Mouse (Mus musculus): ENCODE data around the gene Sidt1.
A peak's percentile ranks its signal among the peaks of the same experiment; 100 is the strongest.

The Sidt1 gene

DNA sequence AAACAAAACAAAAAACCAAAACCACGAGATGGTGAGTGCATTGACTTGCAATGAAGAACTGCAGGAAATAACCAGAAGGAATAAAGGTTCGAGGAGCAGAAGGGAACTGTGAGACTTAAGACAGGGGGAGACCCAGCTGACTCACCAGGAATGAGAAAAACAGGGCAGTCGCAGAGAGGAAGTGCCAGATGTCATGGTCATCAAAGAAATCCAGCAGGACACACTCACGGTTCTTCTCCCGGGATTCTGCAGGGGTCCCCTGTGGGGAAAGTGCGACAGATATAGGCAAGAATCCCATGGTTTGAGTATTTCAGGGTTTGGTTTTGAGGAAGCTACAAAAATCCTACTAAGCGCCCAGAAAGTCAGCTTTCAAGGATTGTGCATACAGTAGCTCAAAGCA, 89.7 kb downstream of the Sidt1 start:
- DNase-seq: no peak

DNA sequence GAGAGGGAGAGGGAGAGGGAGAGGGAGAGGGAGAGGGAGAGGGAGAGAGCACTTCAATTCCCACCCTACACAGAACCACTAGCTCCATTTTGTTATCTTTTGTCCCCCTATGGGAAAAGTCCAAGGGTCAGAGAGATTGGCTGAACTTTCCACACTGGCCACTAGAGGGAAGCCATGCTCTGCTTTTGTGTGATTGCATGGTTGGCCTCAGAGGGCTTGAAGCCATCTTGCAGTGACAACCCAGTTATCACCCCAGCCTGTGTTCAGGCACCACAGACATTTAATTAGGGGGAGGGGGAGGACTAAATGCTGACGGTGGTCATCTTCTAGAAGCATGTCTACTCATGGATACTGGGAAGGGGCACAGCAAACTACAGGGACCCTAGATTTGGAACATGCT, 90.4 kb downstream of the Sidt1 start:
- DNase-seq: peak; percentile 78

DNA sequence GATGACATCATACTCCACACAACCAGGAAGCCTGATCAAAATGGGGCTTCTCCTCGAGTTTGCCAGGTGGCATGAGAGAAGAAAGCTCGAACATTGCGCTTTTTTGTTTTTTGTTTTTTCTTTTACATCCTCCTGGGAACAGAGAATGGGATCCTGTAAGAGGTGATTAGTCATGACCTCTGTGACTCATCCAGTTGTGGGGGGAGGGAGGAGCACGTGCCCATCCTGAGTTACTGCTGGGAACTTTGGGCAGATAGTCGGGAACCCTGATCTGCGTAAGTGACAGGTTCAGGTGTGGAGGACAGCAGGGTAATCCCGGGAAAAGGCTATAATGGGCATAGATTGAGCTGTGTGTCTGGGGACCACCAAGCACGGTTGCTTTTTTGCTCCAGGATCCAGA, 92.6 kb downstream of the Sidt1 start:
- no peak for DNase-seq

DNA sequence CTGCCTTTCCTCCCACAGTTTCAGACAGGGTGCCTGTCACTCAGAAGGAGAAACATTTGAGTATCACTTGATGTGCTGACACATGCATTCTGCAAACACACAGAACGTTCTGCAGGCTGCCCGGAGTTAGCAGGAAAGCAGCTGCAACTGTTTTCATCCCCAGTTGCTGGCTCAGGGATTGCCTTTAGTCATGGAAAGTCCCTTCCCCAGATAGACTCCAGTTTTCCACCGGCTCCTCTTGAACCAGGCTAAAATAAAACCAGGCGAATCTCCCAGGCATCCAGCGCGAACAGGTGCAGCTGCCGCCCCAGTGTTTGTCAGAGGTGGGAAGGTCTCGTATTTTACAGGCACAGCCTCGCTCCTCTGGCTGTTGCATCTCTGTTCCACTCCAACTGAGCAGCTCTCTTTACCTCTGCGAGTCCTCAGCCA, 94.1 kb downstream of the Sidt1 start:
- no peak for DNase-seq

DNA sequence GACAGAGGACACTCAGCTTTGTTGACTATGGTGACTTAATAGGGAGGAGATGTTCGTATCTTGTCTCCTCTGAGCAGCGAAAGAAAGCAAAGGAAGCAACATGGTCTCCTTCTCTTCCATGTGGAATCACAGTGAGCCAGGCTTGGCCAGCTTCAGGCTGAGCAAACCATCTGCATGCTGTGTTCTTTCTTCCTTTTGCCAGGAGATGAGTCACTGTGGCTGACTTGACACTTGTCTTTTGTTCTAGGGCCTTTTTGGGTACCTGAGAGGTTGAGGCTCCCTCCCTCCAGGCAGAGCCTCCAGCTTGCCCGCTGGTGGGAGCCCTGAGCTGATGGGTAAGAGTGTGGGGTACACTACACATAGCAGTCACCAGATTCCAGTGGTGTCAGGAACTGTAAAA, 95.2 kb downstream of the Sidt1 start:
- DNase-seq: no peak

DNA sequence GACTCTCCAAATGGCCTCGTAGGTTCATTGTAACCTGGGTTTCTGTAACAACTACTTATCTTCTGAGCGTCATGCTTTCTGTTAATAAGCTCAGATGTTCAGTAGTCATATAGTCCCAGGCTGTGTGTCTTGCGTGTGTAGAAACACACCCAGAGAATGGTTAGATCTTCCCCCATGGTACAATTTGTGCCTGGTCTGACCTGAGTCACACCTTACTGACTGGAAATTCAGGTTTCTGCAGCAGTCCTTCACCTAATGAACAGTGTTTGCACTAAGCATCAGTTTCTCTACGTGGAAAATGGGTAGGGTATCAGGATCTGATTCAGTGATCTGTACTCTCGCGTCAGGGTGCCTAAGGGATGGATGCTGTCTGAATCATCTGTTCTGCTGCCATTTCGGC, 100.0 kb downstream of the Sidt1 start:
- DNase-seq: no peak

DNA sequence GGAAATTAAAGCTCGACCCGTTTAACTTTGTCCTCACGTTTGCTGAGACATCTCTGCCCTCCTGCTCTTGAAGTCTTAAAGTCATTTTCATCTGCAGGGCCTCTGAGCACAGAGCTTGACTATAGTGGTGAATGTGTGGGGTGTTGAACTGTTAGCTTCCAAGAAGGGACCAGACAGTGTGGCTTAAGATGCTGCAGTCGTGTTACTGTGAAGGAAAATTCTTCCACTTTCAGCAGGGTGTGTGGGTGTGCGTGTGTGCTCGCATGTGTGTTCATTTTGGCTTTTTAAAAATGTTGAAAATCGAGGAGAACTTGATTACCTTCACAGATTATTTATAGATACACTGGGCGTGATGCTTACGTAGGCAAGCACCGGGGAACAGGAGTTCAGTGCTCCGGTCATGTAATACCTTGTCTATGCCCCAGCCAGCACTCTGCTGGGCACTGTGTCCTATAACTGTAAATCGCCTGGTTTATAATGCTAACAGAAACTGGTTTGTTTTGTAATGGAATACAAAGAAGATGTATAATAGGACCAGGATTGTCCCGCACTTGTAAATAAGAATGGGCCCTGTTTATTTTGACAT, 106.2 kb downstream of the Sidt1 start:
- DNase-seq: no peak

DNA sequence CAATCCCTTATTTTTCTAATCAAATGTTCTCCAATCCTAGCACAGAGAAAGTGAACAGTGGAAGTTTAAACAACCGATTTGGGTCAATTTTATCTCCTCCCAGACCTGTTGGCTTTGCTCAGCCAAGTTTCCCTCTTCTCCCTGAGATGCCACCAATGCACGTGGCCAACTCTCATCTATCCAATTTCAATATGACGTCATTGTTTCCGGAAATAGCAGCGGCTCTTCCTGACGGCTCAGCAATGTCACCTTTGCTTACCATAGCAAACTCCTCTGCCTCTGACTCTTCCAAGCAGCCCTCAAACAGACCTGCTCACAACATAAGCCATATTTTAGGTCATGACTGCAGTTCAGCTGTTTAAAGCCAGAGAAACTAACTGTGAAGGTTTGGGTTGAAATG, 111.5 kb downstream of the Sidt1 start:
- no peak for DNase-seq

DNA sequence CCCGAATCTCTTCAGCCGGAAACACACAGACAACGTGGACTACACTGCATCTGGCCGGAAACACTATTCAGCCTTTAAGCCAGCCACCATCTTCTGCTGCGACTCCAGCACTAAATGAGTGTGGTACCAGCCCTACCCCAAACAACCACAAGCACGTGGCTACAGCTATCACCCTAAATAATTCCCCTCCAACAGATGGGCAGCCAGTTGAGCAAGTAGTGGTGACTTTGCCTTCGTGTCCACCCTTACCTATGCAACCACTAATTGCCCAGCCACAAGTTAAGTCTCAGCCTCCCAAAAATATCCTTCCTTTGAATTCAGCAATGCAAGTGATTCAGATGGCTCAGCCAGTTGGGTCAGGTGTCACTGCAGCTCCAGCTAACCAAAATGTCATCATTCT, 116.6 kb downstream of the Sidt1 start:
- DNase-seq: no peak

DNA sequence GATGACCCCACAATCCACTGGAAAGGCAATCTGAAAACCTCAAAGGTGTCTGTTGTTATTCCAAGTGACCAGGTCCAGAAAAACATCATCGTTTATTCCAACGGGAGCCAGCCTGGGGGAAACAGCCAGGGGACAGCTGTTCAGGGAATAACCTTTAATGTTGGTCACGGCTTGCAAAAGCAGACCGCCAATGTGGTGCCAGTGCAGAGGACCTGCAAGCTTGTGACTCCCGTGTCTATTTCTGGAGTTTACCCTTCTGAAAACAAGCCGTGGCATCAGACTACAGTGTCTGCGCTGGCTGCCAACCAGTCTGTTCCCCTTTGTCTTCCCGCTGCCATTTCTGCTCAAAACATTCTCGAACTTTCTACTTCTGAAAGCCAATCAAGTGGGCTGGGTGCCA, 117.5 kb downstream of the Sidt1 start:
- no peak for DNase-seq

DNA sequence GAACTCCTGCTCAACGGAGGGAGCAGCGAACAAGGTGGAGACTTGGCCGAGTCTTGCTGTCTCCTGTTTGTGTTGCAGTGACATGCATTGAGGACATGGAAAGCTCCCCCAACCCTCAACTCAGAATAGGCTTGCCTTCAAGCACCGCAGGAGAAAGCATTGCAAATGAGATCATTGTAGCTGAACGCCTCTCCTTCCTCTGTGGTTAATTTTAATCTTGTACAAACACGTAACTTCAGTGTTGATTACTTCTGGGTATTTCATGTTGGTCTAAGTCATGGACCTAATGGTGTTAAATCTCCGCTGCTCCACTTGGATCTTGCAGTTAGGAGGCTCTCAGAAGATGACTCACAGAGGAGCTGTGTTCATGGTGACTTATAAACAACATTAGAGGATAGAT, 120.3 kb downstream of the Sidt1 start:
- DNase-seq: no peak

DNA sequence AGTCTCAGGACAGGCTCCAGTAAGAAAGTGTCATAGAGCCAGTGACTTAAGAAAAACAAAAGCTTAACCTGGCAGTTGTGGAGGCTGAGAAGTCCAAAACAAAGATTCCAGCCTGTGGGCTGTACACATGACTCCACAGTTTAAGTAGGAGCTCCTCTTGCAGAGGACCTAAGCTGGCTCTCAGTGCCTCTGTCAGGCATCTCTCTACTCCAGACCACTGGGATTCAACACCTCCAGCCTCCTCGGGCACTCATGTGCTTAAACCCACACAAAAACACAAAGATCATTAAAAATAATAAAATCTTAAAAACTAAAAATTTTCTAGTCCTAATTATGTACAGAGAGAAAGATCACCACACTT, 122.0 kb downstream of the Sidt1 start:
- no peak for DNase-seq

DNA sequence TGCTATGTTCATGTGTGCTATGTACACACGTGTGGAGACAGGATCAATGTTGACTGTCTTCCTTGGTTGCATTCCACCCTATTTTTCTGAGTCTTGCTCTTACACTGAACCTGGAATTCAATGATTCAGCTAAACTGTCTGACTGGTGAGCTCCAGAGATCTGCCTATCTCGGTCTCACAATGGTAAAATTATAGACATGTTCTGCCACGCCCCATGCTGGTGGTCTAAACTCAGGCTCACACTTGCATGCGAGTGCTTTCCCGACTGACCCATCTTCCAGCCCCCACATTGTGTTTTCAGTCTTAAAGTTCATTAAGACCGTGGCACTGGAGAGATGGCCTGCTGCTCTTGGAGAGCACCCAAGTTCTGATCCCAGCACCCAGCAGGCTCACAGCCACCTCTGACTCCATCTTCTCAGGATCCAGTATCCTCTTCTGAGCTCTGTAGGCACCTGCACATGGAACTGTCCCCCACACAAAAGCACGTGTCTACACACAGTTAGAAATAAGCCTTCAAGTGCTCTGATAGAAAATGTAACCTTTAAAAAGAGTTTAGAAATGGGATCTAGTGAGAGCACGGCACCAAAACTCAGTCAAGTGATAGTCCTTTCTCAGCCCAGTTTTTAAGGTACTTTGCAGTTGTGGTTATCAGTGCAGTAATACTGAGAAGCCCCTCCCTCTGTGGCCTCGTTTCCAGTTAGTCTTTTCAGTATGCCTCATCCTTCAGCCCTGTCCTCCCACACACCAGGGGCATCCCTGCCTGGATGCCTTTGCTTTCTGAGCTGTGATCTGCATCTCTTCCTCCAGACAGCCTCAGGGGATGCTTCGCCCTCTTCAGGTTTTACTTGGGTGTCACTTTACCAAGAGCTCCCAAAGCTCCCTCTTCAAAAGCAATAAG, 122.6 kb downstream of the Sidt1 start:
- no peak for DNase-seq

DNA sequence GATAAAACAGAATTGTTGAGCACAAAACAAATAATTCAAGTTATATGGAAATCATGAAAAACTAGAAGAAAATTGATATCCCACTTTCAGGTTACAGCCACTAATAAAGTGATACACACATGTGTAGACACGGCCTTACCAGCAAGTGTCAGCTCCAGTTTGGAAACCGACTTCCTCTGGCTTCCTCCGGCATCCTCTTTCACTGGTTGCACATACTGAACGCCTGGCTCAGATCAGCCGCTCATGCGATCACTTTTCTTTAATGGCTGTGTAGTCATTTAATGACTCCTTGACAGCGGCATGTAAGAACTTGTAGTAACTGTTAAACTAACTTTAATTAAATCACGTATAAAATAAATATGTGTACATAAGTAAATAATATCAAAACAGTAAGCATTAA, 127.0 kb downstream of the Sidt1 start:
- DNase-seq: no peak

DNA sequence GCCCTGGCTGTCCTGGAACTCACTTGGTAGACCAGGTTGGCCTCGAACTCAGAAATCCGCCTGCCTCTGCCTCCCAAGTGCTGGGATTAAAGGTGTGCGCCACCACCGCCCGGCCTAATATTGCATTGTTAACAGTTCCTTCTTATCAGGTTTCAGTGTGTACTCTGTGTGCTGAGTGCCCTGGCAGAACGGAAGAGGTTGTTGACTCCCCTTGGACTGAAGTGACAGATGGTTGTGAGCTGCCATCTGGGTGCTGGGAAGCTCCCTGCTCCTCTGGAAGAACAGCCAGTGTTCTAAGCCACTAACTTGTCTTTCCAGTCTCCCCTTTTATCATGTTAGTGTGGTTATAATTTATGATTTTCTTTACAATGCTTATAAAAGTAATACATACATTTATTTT, 128.7 kb downstream of the Sidt1 start:
- no peak for DNase-seq

DNA sequence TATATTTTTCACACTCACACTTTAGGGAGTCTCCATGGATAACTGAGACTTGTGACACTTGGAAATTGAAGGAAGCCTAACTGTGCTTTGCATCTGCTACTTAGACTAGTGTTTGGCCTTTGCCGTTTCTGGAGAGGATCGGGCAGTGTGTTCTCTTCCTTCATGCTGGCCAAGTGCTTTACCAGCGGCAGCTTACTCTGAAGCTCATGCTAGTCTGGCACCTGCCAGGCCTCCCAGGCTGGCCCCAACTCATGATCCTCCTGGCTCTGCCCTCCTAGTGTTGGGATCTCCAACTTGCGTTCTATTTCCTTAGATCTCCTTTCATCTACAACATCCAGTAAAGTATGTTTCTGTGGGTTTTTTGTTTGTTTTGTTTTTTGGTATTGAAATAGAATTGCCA, 132.8 kb downstream of the Sidt1 start:
- DNase-seq: no peak

DNA sequence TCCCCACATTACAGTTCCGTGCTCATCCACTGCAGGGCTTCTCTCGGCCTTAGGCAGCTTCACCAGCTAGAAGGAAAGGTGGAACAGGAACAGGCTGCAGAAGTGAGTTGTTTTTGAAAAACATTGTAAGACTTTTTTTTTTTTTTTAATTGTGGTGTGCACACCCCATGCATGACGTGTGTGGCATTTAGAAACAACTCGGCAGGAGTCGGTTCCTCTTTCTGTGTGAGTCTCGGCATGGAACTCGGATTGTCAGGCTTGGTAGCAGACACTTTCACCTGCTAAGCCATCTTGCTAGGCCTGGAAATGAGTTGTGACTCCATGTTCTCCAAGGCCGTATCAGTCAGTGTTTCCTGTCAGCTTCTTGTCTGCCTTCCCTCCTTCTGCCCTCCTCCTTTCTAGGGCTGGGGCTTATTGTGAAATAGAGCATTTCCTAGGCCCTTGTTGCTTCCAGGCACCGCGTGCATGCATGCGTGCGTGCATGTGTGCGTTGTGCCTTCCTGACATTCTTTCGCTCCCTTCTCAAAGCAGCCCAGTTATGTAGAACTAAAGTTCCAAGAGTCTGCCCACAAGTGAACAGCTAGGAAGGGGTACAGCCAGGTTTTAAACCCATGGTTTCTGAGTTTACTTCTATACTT, 133.8 kb downstream of the Sidt1 start:
- no peak for DNase-seq

DNA sequence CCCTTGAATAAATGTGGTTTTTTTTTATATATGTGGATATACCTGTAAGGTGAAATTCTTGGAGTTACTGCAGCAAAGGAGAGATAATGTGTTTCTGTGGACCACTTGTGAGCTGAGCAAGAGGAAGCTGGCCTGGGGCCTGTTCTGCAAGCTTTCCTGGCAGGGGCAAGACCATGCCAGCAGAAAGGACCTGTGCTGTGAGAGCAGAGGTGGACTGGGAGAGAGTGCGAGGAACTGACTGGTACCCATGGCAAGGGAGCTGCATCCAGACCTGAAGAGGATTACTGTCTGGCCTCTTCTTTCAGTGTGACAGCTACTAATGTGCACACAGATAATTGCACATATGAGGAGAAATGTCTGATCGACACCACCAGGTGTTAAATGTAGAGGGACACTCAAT, 142.0 kb downstream of the Sidt1 start:
- no peak for DNase-seq

Data from kidney, adult 18-20 months (tissue).